Mouse (Mus musculus) kidney, embryonic 15.5 days (tissue): ENCODE results near the gene Klf4. TPM values are rescaled to one million over a fixed set of nuclear protein-coding genes. Genes with fewer than 3 reads are reported as not detected.

Source experiments
- ATAC-seq: fragments of 200-750 bp; cut with Nextera tagmentation; replicated peaks from 2 replicates; pipeline ENCODE4 v1.8.0; 2017; ENCODE audit warnings: moderate TSS enrichment; ENCODE audit not compliant: low FRiP score
- H3K27ac ChIP-seq: fragments of 300-500 bp; sonication (generic); 2 replicates; pipeline ENCODE4 v1.5.1; 2015; ENCODE audit warnings: mild to moderate bottlenecking, inconsistent platforms
- H3K27me3 ChIP-seq: fragments of 300-500 bp; sonication (generic); 2 replicates; pipeline ENCODE4 v1.6.1; 2015; ENCODE audit warnings: inconsistent platforms
- H3K36me3 ChIP-seq: fragments of 300-500 bp; sonication (generic); 2 replicates; pipeline ENCODE4 v1.6.1; 2015; ENCODE audit warnings: inconsistent platforms
- H3K4me1 ChIP-seq: fragments of 300-500 bp; sonication (generic); 2 replicates; pipeline ENCODE4 v1.6.1; 2015; ENCODE audit warnings: inconsistent platforms
- H3K4me2 ChIP-seq: fragments of 300-500 bp; sonication (generic); 2 replicates; pipeline ENCODE4 v1.6.1; 2015; ENCODE audit warnings: moderate library complexity, mild to moderate bottlenecking, inconsistent platforms
- H3K4me3 ChIP-seq: fragments of 300-500 bp; sonication (generic); replicated peaks from 2 replicates; pipeline ENCODE4 v1.5.1; 2015; ENCODE audit warnings: mild to moderate bottlenecking, inconsistent platforms
- H3K9ac ChIP-seq: fragments of 300-500 bp; sonication (generic); 2 replicates; pipeline ENCODE4 v1.6.1; 2015; ENCODE audit warnings: mild to moderate bottlenecking, inconsistent platforms
- H3K9me3 ChIP-seq: fragments of 300-500 bp; sonication (generic); replicated peaks from 2 replicates; pipeline ENCODE4 v1.6.1; 2016; ENCODE audit warnings: inconsistent platforms
- WGBS: fragments of 180-500 bp; shearing (Covaris S2); methylation state at CpG from one replicate; pipeline ENCODE4 v1.1.7; 2015; ENCODE audit warnings: mixed read lengths; 5-methylcytosine and 5-hydroxymethylcytosine counted together
- polyA plus RNA-seq: library from polyadenylated mRNA; unstranded; fragments of >200 nt; fragmentation: Nextera tagmentation; extraction: Ambion mirVana; gene quantifications from 2 replicates; pipeline ENCODE4 v1.2.1, GENCODE M21; 2015

Gene Klf4
- polyA plus RNA-seq, 1 experiment from 2014 or later, result 5.4 TPM

DNA sequence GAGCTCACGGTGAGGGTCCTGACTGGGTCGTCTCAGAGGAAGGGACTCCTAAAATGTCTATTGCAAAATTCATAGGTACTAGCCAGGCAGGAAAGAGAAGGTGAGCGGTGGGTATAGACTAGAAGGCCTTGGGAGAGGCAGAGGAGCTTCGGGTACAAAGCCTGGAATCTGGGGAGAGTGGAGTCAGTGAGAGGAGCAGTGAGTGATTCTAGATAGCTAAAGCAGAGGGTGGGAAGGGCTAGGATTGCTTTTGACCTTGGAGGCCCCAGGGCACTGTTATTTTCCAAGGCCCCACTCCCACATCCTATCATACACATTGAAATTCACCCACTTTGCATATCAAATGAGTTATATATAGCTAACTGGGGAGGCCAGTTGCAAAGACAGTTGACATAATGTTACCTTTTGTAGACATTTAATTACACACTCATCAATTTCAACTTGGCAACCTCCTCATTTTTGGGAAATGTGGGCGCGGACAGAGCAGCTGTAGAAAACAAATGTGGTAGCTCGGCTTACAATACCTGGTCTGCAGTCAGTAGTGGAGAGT is 55.0 kb downstream of the Klf4 start:
- no peak for ATAC-seq

More for the DNA sequence above, 55.0 kb downstream of the Klf4 start:
- Histone ChIP-seq H3K9me3 (no peaks in the 10 kb centered on the region), H3K27me3 (no peaks in the 10 kb centered on the region), H3K4me1 (peaks cover 14% of the 10 kb centered on the region), H3K36me3 (no peaks in the 10 kb centered on the region), H3K27ac (no peak overlapping the region), H3K4me2 (no peak overlapping the region), H3K4me3 (no peak overlapping the region), H3K9ac (no peak overlapping the region)
- WGBS, result 78% methylated on average over 7 of the region's 7 CpGs

Other genes starting within 250 kb of the Klf4 start
- 83.3 and 92.1 TPM in 2 replicates for gene Rad23b, start 182.4 kb downstream of the Klf4 start, polyA plus RNA-seq